Mouse (Mus musculus): ENCODE results near the gene Pde10a. TPM values are rescaled to one million over a fixed set of nuclear protein-coding genes. Genes with fewer than 3 reads are reported as not detected.

Pde10a gene
- polyA plus RNA-seq, 1 experiment from 2014 or later: 1.8 TPM

- Histone ChIP-seq H3K4me3 (ENCODE audit: low read depth, low read length) (no peak overlapping the region), H3K4me1 (replicated peaks; ENCODE audit: control insufficient read depth, insufficient read depth, low read length) (no peaks in the 10 kb centered on the region), H3K36me3 (ENCODE audit: control insufficient read depth, insufficient read depth, low read length) (no peaks in the 10 kb centered on the region), H3K27me3 (replicated peaks; ENCODE audit: control insufficient read depth, insufficient read depth, low read length) (no peaks in the 10 kb centered on the region), H3K9me3 (ENCODE audit: control insufficient read depth, low read length) (no peaks in the 10 kb centered on the region), H3K9ac (ENCODE audit: low read depth, low read length) (no peak overlapping the region), H3K27ac (ENCODE audit: low read depth, low read length) (no peak overlapping the region), H3K4me2 (no peak overlapping the region)
- DNase-seq (ENCODE audit: low spot score) (no peak), ATAC-seq (replicated peaks; ENCODE audit: low FRiP score) (no peak)
- WGBS: 87% methylated on average over 6 of the region's 6 CpGs
Observed at GRCm38 (mm10) chr17:8958125-8958524, 433.0 kb downstream of the Pde10a start.

- whole genome bisulfite sequencing: 89% methylated on average over 4 of the region's 4 CpGs
- H3K9ac ChIP-seq (ENCODE audit: low read depth, low read length): no peak overlapping the region
- no peak for ATAC-seq (replicated peaks; ENCODE audit: low FRiP score)
- no peaks in the 10 kb centered on the region for H3K9me3 ChIP-seq (ENCODE audit: control insufficient read depth, low read length)
- no peak overlapping the region for H3K27ac ChIP-seq (ENCODE audit: low read depth, low read length)
- H3K27me3 ChIP-seq (replicated peaks; ENCODE audit: control insufficient read depth, insufficient read depth, low read length): no peaks in the 10 kb centered on the region
- no peaks in the 10 kb centered on the region for H3K36me3 ChIP-seq (ENCODE audit: control insufficient read depth, insufficient read depth, low read length)
- no peak for DNase-seq (ENCODE audit: low spot score)
- no peak overlapping the region for H3K4me3 ChIP-seq (ENCODE audit: low read depth, low read length)
- no peak overlapping the region for H3K4me2 ChIP-seq
- H3K4me1 ChIP-seq (replicated peaks; ENCODE audit: control insufficient read depth, insufficient read depth, low read length): no peaks in the 10 kb centered on the region
Observed at GRCm38 (mm10) chr17:8960386-8960785, 435.2 kb downstream of the Pde10a start.

- 85% methylated on average over 5 of the region's 5 CpGs for WGBS
- no peak overlapping the region for H3K4me2 ChIP-seq
Observed at GRCm38 (mm10) chr17:8961097-8961496, 435.9 kb downstream of the Pde10a start.

GRCm38 (mm10) chr17:8961644-8962043 is 436.5 kb downstream of the Pde10a start:
- Histone ChIP-seq H3K27ac (ENCODE audit: low read depth, low read length) (no peak overlapping the region), H3K9ac (ENCODE audit: low read depth, low read length) (no peak overlapping the region), H3K4me1 (replicated peaks; ENCODE audit: control insufficient read depth, insufficient read depth, low read length) (no peaks in the 10 kb centered on the region), H3K9me3 (ENCODE audit: control insufficient read depth, low read length) (no peaks in the 10 kb centered on the region), H3K36me3 (ENCODE audit: control insufficient read depth, insufficient read depth, low read length) (no peaks in the 10 kb centered on the region), H3K4me3 (ENCODE audit: low read depth, low read length) (no peak overlapping the region), H3K27me3 (replicated peaks; ENCODE audit: control insufficient read depth, insufficient read depth, low read length) (no peaks in the 10 kb centered on the region), H3K4me2 (no peak overlapping the region)
- ATAC-seq (replicated peaks; ENCODE audit: low FRiP score) (no peak), DNase-seq (ENCODE audit: low spot score) (no peak)
- WGBS: 80% methylated on average over 14 of the region's 14 CpGs

More at GRCm38 (mm10) chr17:8961097-8961496, 435.9 kb downstream of the Pde10a start:
- no peaks in the 10 kb centered on the region for H3K4me1 ChIP-seq (replicated peaks; ENCODE audit: control insufficient read depth, insufficient read depth, low read length)
- no peak overlapping the region for H3K4me3 ChIP-seq (ENCODE audit: low read depth, low read length)
- no peak for DNase-seq (ENCODE audit: low spot score)
- H3K9me3 ChIP-seq (ENCODE audit: control insufficient read depth, low read length): no peaks in the 10 kb centered on the region
- no peak overlapping the region for H3K27ac ChIP-seq (ENCODE audit: low read depth, low read length)
- no peaks in the 10 kb centered on the region for H3K27me3 ChIP-seq (replicated peaks; ENCODE audit: control insufficient read depth, insufficient read depth, low read length)
- ATAC-seq (replicated peaks; ENCODE audit: low FRiP score): no peak
- no peak overlapping the region for H3K9ac ChIP-seq (ENCODE audit: low read depth, low read length)
- H3K36me3 ChIP-seq (ENCODE audit: control insufficient read depth, insufficient read depth, low read length): no peaks in the 10 kb centered on the region

- Histone ChIP-seq H3K9me3 (ENCODE audit: control insufficient read depth, low read length) (no peaks in the 10 kb centered on the region), H3K36me3 (ENCODE audit: control insufficient read depth, insufficient read depth, low read length) (no peaks in the 10 kb centered on the region)
- 86% methylated on average over 6 of the region's 6 CpGs for WGBS
Observed at GRCm38 (mm10) chr17:8965177-8965576, 440.0 kb downstream of the Pde10a start.

GRCm38 (mm10) chr17:8972152-8972854 is 447.1 kb downstream of the Pde10a start:
- no peaks in the 10 kb centered on the region for H3K4me1 ChIP-seq (replicated peaks; ENCODE audit: control insufficient read depth, insufficient read depth, low read length)

More at GRCm38 (mm10) chr17:8965177-8965576, 440.0 kb downstream of the Pde10a start:
- ATAC-seq (replicated peaks; ENCODE audit: low FRiP score) (no peak), DNase-seq (ENCODE audit: low spot score) (no peak)
- no peak overlapping the region for H3K9ac ChIP-seq (ENCODE audit: low read depth, low read length)
- no peak overlapping the region for H3K27ac ChIP-seq (ENCODE audit: low read depth, low read length)
- H3K4me1 ChIP-seq (replicated peaks; ENCODE audit: control insufficient read depth, insufficient read depth, low read length): no peaks in the 10 kb centered on the region
- no peak overlapping the region for H3K4me2 ChIP-seq
- H3K4me3 ChIP-seq (ENCODE audit: low read depth, low read length): no peak overlapping the region
- no peaks in the 10 kb centered on the region for H3K27me3 ChIP-seq (replicated peaks; ENCODE audit: control insufficient read depth, insufficient read depth, low read length)

GRCm38 (mm10) chr17:8973331-8973730 is 448.2 kb downstream of the Pde10a start:
- Histone ChIP-seq H3K27ac (ENCODE audit: low read depth, low read length) (no peak overlapping the region), H3K9ac (ENCODE audit: low read depth, low read length) (no peak overlapping the region), H3K4me1 (replicated peaks; ENCODE audit: control insufficient read depth, insufficient read depth, low read length) (no peaks in the 10 kb centered on the region), H3K4me2 (no peak overlapping the region), H3K36me3 (ENCODE audit: control insufficient read depth, insufficient read depth, low read length) (no peaks in the 10 kb centered on the region), H3K4me3 (ENCODE audit: low read depth, low read length) (no peak overlapping the region), H3K9me3 (ENCODE audit: control insufficient read depth, low read length) (no peaks in the 10 kb centered on the region), H3K27me3 (replicated peaks; ENCODE audit: control insufficient read depth, insufficient read depth, low read length) (no peaks in the 10 kb centered on the region)
- WGBS: 62% methylated on average over 5 of the region's 5 CpGs
- DNase-seq (ENCODE audit: low spot score): no peak
- no peak for ATAC-seq (replicated peaks; ENCODE audit: low FRiP score)

More at GRCm38 (mm10) chr17:8972152-8972854, 447.1 kb downstream of the Pde10a start:
- WGBS: 54% methylated on average over 12 of the region's 12 CpGs
- ATAC-seq (replicated peaks; ENCODE audit: low FRiP score) (no peak), DNase-seq (ENCODE audit: low spot score) (no peak)
- no peak overlapping the region for H3K4me2 ChIP-seq
- no peaks in the 10 kb centered on the region for H3K27me3 ChIP-seq (replicated peaks; ENCODE audit: control insufficient read depth, insufficient read depth, low read length)
- no peak overlapping the region for H3K27ac ChIP-seq (ENCODE audit: low read depth, low read length)
- H3K4me3 ChIP-seq (ENCODE audit: low read depth, low read length): no peak overlapping the region
- no peaks in the 10 kb centered on the region for H3K9me3 ChIP-seq (ENCODE audit: control insufficient read depth, low read length)
- no peak overlapping the region for H3K9ac ChIP-seq (ENCODE audit: low read depth, low read length)
- H3K36me3 ChIP-seq (ENCODE audit: control insufficient read depth, insufficient read depth, low read length): no peaks in the 10 kb centered on the region

GRCm38 (mm10) chr17:8974423-8974822 is 449.3 kb downstream of the Pde10a start:
- no peak for DNase-seq (ENCODE audit: low spot score)
- no peak overlapping the region for H3K4me2 ChIP-seq
- 80% methylated on average over 7 of the region's 7 CpGs for WGBS

GRCm38 (mm10) chr17:8974823-8975397 is 449.7 kb downstream of the Pde10a start:
- H3K27ac ChIP-seq (ENCODE audit: low read depth, low read length): no peak overlapping the region
- no peaks in the 10 kb centered on the region for H3K36me3 ChIP-seq (ENCODE audit: control insufficient read depth, insufficient read depth, low read length)
- no peak overlapping the region for H3K4me2 ChIP-seq
- no peak overlapping the region for H3K9ac ChIP-seq (ENCODE audit: low read depth, low read length)
- WGBS: 63% methylated on average over 6 of the region's 6 CpGs
- H3K4me1 ChIP-seq (replicated peaks; ENCODE audit: control insufficient read depth, insufficient read depth, low read length): no peaks in the 10 kb centered on the region
- H3K4me3 ChIP-seq (ENCODE audit: low read depth, low read length): no peak overlapping the region
- no peaks in the 10 kb centered on the region for H3K9me3 ChIP-seq (ENCODE audit: control insufficient read depth, low read length)
- DNase-seq (ENCODE audit: low spot score): no peak
- ATAC-seq (replicated peaks; ENCODE audit: low FRiP score): no peak
- H3K27me3 ChIP-seq (replicated peaks; ENCODE audit: control insufficient read depth, insufficient read depth, low read length): no peaks in the 10 kb centered on the region

More at GRCm38 (mm10) chr17:8974423-8974822, 449.3 kb downstream of the Pde10a start:
- no peaks in the 10 kb centered on the region for H3K4me1 ChIP-seq (replicated peaks; ENCODE audit: control insufficient read depth, insufficient read depth, low read length)
- no peaks in the 10 kb centered on the region for H3K27me3 ChIP-seq (replicated peaks; ENCODE audit: control insufficient read depth, insufficient read depth, low read length)
- H3K4me3 ChIP-seq (ENCODE audit: low read depth, low read length): no peak overlapping the region
- H3K36me3 ChIP-seq (ENCODE audit: control insufficient read depth, insufficient read depth, low read length): no peaks in the 10 kb centered on the region
- no peak overlapping the region for H3K27ac ChIP-seq (ENCODE audit: low read depth, low read length)
- no peak overlapping the region for H3K9ac ChIP-seq (ENCODE audit: low read depth, low read length)
- no peaks in the 10 kb centered on the region for H3K9me3 ChIP-seq (ENCODE audit: control insufficient read depth, low read length)
- ATAC-seq (replicated peaks; ENCODE audit: low FRiP score): no peak
